Mouse (Mus musculus) bone marrow, adult 2 months (tissue): ENCODE data around the gene Shisa4.

Experiments
- CTCF ChIP-seq: fragments of 200-500 bp; IDR thresholded peaks from 2 replicates; pipeline ENCODE4 v1.5.1; 2011; ENCODE audit warnings: low read length, control low read depth; ENCODE audit not compliant: control insufficient read depth, insufficient read depth
- POLR2A ChIP-seq: fragments of 200-500 bp; IDR thresholded peaks from 2 replicates; pipeline ENCODE4 v1.6.1; 2011; ENCODE audit warnings: low read depth, mild to moderate bottlenecking, control low read depth, low read length, borderline replicate concordance; ENCODE audit not compliant: control insufficient read depth

- no peak for TF ChIP-seq CTCF
- TF ChIP-seq POLR2A = no peak
Observed at GRCm38 (mm10) chr1:135374175-135374867, 716 bp downstream of the Shisa4 start.
